Mouse (Mus musculus): ENCODE measurements at regions not wholly inside any gene's neighbourhood (a gene's known extent, or its start where the extent isn't known, plus 50 kb on each side); places are given as distances from the start of the nearest gene placed in this dataset.
"Not testable (repeated sequence)": the region's sequence is repeated elsewhere in the genome, so short reads cannot be mapped to it uniquely, and the experiment has no call there.

DNA sequence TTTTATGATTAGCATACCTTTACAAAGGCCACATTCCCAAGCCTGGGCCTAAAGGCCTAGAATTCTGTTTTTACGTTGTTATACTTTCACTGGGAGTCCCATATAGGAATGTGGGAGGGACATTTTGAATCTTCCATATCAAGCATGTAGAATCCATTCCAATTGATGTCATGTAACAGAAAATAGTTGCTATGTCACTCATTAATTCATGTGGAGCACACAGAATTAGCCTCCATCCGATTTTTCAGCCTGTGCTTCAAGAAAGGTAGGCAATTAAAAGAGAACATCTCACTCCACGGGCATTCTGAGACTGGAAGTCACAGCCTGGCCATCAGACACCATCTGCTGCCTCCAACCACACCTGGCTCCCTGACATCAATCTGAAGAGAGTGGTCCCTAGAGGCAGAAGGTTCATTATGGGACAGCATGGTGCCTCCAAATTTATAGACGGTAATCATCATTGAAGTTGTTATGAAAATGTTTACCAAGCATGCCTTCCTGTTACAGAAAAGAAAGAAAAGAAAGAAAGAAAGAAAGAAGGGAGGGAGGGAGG, 436.9 kb upstream of the Sphkap start:
- in situ Hi-C loops (cut with MboI; ENCODE audit: low sequenced_read_pairs) = no loop called here

DNA sequence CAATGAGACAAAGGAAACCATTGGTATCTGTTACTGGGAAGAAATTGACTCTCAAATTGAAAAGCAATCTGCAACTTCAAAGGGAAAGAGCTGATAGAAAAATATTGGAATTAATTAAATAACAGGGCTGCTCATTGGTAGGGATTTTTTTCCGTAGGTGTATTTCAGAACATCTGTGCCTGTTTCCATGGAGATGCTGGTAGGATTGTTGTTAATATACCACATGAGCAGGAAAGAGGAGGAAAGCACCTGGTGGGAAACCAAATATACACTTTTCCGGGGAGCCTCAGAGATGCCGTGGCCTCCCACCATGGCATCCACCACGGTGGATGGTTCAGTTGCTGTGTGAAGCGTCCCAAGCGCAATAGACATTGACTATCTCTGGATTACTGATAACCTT, 428.0 kb upstream of the Sphkap start:
- in situ Hi-C loops (cut with MboI; ENCODE audit: low sequenced_read_pairs) = no loop called here

- in situ Hi-C loops (cut with MboI; ENCODE audit: low sequenced_read_pairs) = no loop called here
These were observed 424.9 kb upstream of the Sphkap start for GRCm38 (mm10) chr1:83832946-83833345.

GRCm38 (mm10) chr1:83831900-83832535, 424.0 kb upstream of the Sphkap start:
- in situ Hi-C loops (cut with MboI; ENCODE audit: low sequenced_read_pairs) = no loop called here

DNA sequence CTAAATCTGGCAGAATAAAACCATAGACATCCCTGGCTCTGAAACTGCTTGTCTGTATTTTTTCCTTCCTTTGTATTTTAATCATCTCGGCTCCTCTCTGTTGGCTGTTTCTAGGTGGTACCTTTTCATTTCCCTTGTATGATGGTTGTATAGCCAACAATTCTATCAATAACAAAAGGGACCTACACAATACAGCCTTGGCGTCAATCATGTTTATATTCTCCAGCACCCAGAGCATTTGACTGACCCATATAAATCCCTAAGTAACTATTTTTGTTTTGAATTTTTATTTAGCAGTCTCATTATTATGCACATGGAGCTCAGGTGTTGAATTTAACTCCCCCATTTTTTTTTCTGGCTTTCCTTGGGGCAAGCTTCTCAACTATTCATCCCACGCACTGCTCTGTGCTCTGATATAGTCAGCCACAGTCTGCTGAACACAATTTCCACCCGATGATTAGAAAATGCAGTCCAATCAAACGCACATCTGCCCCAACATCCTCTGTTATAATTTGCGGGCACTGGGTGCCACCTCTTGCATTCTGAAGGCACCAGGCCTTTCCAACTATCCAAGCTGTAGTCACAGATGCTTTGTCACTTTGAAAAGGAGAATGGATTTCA, 422.1 kb upstream of the Sphkap start:
- in situ Hi-C loops (cut with MboI; ENCODE audit: low sequenced_read_pairs) = no loop called here

- in situ Hi-C loops (cut with MboI; ENCODE audit: low sequenced_read_pairs) = not testable (repeated sequence)
These were observed 403.2 kb upstream of the Sphkap start for GRCm38 (mm10) chr1:83811162-83811561.

DNA sequence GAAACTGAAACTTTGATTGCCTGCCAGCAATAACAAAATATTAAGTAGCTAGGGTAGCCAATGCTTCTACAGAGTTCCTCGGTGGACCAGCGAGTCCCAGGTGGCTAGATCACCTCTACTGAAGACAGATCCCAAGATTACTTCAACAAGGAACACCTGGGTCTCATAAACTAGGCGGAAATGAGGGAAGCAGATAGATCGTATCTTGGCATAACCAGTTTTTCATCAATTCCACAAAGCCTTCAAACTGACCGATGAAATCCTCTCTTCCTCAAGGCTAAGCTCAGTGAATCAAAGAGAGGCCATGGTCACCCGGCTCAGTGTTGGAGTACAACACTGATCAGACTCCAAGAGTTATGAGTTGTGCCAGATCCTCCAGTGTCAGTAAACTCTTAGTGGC, 400.4 kb upstream of the Sphkap start:
- in situ Hi-C loops (cut with MboI; ENCODE audit: low sequenced_read_pairs) = no loop called here

DNA sequence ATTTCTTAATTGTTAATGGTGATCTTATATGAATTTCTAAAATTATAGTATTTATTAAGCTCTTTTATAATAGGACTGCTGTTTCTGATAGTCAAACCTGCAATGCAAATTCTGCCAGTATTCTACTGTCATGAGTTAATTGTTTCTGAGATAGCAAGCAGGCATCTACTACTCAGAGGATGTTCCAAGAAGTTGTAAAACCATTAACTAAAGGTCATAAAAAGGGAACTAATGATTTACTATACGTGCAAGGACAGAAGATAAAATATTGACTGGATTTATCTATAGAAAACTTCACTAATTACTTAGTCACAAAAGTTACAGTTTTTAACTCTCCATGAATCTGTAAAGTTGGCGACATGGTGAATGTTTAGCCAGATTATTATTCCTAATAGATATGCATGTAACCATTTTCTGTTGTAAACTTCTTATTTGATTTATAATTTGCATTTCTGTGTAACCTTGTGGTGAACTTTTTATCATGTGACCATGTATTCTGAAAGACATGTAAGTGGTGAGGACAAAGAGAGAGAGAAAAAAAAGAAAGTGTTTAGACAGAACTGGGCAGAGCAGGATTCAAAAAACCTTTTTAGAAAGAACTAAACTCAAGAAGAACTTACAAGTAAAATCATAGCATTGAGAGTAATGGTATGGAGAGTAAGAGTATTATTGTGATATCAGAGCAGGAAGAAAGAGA, 395.5 kb upstream of the Sphkap start:
- in situ Hi-C loops (cut with MboI; ENCODE audit: low sequenced_read_pairs) = no loop called here

DNA sequence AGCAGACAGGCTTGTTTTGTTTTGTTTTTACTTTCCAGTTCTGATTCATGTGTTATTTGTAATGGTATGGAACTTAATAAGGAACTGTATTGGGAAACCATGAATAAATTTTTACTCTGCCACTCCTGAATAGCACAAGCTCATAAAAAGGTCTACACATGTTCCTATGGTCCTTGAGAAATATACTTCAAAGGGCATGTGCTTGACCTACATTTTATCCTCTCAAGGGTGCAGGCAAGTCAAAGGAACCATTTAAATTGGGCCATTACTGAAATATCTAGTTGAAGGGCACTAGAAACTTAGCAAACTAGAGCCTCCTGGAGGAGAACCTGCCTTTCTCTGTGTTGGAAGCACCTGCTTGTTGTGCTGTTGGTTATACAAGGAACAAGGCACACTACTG, 393.8 kb upstream of the Sphkap start:
- in situ Hi-C loops (cut with MboI; ENCODE audit: low sequenced_read_pairs) = no loop called here

- in situ Hi-C loops (cut with MboI; ENCODE audit: low sequenced_read_pairs) = no loop called here
These were observed 389.2 kb upstream of the Sphkap start for GRCm38 (mm10) chr1:83796961-83797891.

- in situ Hi-C loops (cut with MboI; ENCODE audit: low sequenced_read_pairs) = no loop called here
These were observed 369.2 kb upstream of the Sphkap start for GRCm38 (mm10) chr1:83777151-83777550.

- in situ Hi-C loops (cut with MboI; ENCODE audit: low sequenced_read_pairs) = no loop called here
These were observed 363.2 kb upstream of the Sphkap start for GRCm38 (mm10) chr1:83771160-83771559.

DNA sequence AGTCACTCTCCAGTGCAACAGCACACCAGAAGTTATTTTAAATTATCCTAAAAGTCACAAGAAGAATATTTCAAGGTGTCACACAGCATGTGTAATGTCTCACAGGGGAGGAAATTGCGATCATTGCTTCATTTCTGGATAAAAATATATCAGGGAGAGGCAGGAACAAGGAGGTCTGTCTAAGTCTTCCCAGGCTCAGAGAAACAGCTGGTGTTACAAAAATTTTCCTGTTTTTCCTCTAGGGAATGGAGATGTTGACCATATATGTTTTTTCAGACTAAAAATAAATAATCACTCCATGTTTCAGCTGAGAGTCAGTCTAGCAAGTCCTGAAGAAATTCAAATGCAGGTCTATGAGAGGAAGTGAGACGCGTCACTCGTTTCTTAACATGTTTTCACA, 353.5 kb upstream of the Sphkap start:
- in situ Hi-C loops (cut with MboI; ENCODE audit: low sequenced_read_pairs) = no loop called here

GRCm38 (mm10) chr1:83756866-83757265, 348.9 kb upstream of the Sphkap start:
- in situ Hi-C loops (cut with MboI; ENCODE audit: low sequenced_read_pairs) = no loop called here

DNA sequence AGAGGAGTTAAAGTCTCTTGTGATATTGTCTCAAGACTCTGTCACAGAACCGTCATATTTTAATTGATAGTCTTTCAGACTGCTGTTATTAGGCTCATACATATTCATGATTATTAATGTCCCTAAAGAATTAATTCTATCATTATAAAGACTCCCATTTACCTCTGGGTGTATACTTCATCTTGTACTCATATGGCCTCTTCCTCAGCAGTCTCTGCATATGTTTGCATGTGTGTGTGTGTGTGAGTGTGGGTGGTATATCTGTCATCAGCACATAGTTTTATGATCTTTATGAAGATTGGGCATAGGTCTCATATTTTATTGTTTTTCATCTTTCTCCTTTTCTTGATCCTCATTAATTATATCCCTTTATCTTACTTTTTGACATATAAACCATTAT, 347.3 kb upstream of the Sphkap start:
- in situ Hi-C loops (cut with MboI; ENCODE audit: low sequenced_read_pairs) = no loop called here

- in situ Hi-C loops (cut with MboI; ENCODE audit: low sequenced_read_pairs) = no loop called here
These were observed 345.0 kb upstream of the Sphkap start for GRCm38 (mm10) chr1:83752976-83753375.

DNA sequence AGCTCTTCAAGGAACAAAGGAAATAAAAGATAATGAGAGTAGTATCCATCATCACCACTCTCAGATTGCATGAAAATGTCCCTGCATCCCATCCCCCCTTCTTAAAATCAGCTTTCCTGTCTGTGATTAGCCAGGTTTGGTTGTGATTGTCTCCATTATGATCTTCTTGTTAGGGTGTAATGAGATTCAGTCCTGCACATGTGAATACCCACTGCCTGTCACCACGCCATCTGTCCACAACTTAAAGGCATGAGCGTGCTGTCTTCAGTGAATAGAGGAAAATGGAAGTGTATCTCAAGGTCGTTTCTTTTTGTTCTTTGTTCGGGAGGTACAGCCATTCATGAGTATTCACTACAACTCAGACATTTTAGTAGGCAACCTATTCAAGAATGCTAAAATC, 341.0 kb upstream of the Sphkap start:
- in situ Hi-C loops (cut with MboI; ENCODE audit: low sequenced_read_pairs) = no loop called here

- in situ Hi-C loops (cut with MboI; ENCODE audit: low sequenced_read_pairs) = no loop called here
These were observed 340.1 kb upstream of the Sphkap start for GRCm38 (mm10) chr1:83748061-83748460.

- in situ Hi-C loops (cut with MboI; ENCODE audit: low sequenced_read_pairs) = no loop called here
These were observed 339.4 kb upstream of the Sphkap start for GRCm38 (mm10) chr1:83747412-83747811.

DNA sequence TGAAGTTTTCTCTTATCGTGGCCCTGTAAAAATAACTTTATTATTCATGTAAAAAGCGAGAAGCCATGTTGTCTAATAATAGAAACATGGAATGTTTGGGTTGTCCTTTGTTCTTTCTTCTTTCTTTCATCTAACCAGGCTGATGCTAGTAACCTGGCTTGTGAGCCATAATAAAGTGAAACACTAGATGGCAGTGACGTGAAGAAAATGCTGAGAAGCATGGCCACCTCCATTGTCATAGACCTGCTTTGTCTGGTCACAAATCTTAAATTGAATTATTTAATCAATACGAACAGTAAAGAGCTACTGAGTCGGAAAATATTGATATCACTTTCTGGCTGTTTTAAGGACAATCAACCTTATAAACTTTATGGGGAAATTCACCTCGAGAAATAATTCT, 338.0 kb upstream of the Sphkap start:
- in situ Hi-C loops (cut with MboI; ENCODE audit: low sequenced_read_pairs) = no loop called here

Data from CH12F3 (cell line).